Mouse (Mus musculus) right cerebral cortex, adult 2 months (tissue): ENCODE data around the gene Wfs1.
"Not testable (repeated sequence)": the region's sequence is repeated elsewhere in the genome, so short reads cannot be mapped to it uniquely, and the experiment has no call there.

Experiments
- DNase-seq, 2 experiments: peaks; one replicate each; pipeline ENCODE4 v3.0.0; 2021 to 2022; ENCODE audit warnings: low spot score in 2 of 2

Gene Wfs1

GRCm38 (mm10) chr5:36988124-36988780, 753 bp downstream of the Wfs1 start:
- no peak for DNase-seq

GRCm38 (mm10) chr5:36986617-36987016, 2.4 kb downstream of the Wfs1 start:
- DNase-seq = no peak

GRCm38 (mm10) chr5:36982271-36982670, 6.7 kb downstream of the Wfs1 start:
- DNase-seq = no peak

GRCm38 (mm10) chr5:36979631-36980030, 9.4 kb downstream of the Wfs1 start:
- DNase-seq = no peak

GRCm38 (mm10) chr5:36979001-36979400, 10.0 kb downstream of the Wfs1 start:
- no peak for DNase-seq

GRCm38 (mm10) chr5:36977809-36978208, 11.2 kb downstream of the Wfs1 start:
- DNase-seq = no peak

GRCm38 (mm10) chr5:36975336-36975735, 13.7 kb downstream of the Wfs1 start:
- no peak for DNase-seq

- no peak for DNase-seq
Observed at GRCm38 (mm10) chr5:36971587-36971986, 17.4 kb downstream of the Wfs1 start.

- DNase-seq = peak; percentile 65 to 73
Observed at GRCm38 (mm10) chr5:36960501-36960900, 28.5 kb downstream of the Wfs1 start.

GRCm38 (mm10) chr5:36958837-36959236, 30.2 kb downstream of the Wfs1 start:
- peak; percentile 83 to 88 for DNase-seq

- no peak for DNase-seq
Observed at GRCm38 (mm10) chr5:36955366-36955765, 33.6 kb downstream of the Wfs1 start.

- no peak for DNase-seq
Observed at GRCm38 (mm10) chr5:36952311-36952710, 36.7 kb downstream of the Wfs1 start.

GRCm38 (mm10) chr5:36950871-36951270, 38.1 kb downstream of the Wfs1 start:
- DNase-seq = no peak

GRCm38 (mm10) chr5:36948831-36949230, 40.2 kb downstream of the Wfs1 start:
- peak; percentile 82 to 83 for DNase-seq

GRCm38 (mm10) chr5:36946445-36946844, 42.6 kb downstream of the Wfs1 start:
- peak in 1 of 2 experiments; percentile 76 for DNase-seq

GRCm38 (mm10) chr5:36945713-36946112, 43.3 kb downstream of the Wfs1 start:
- DNase-seq = no peak

- DNase-seq = peak; percentile 72 to 73
Observed at GRCm38 (mm10) chr5:36945102-36945701, 43.8 kb downstream of the Wfs1 start.

- DNase-seq = no peak
Observed at GRCm38 (mm10) chr5:36944552-36944951, 44.5 kb downstream of the Wfs1 start.

GRCm38 (mm10) chr5:36942446-36942845, 46.6 kb downstream of the Wfs1 start:
- DNase-seq = no peak

GRCm38 (mm10) chr5:36938991-36939390, 50.0 kb downstream of the Wfs1 start:
- DNase-seq = not testable (repeated sequence)

GRCm38 (mm10) chr5:36938021-36938420, 51.0 kb downstream of the Wfs1 start:
- no peak for DNase-seq

- DNase-seq = no peak
Observed at GRCm38 (mm10) chr5:36936548-36936947, 52.5 kb downstream of the Wfs1 start.
